Mouse (Mus musculus) bone marrow macrophage, adult 2 months (primary cell): ENCODE measurements at regions not wholly inside any gene's neighbourhood (a gene's known extent, or its start where the extent isn't known, plus 50 kb on each side); places are given as distances from the start of the nearest gene placed in this dataset.

Experiments
- H3K27ac ChIP-seq: 2 replicates; pipeline ENCODE4 v1.5.1; 2012; ENCODE audit warnings: low read depth, low read length; ENCODE audit not compliant: insufficient read depth
- H3K4me1 ChIP-seq: 2 replicates; pipeline ENCODE4 v1.6.1; 2012; ENCODE audit warnings: low read length; ENCODE audit not compliant: control insufficient read depth, insufficient read depth
- H3K4me3 ChIP-seq: 2 replicates; pipeline ENCODE4 v1.5.1; 2012; ENCODE audit warnings: mild to moderate bottlenecking, low read length, moderate library complexity; ENCODE audit not compliant: insufficient read depth
- CTCF ChIP-seq: IDR thresholded peaks from 2 replicates; pipeline ENCODE4 v1.5.1; 2012; ENCODE audit warnings: low read depth, mild to moderate bottlenecking, low read length, moderate library complexity
- POLR2A ChIP-seq: IDR thresholded peaks from 2 replicates; pipeline ENCODE4 v1.6.1; 2012; ENCODE audit warnings: mild to moderate bottlenecking, low read depth, low read length, borderline replicate concordance

- Histone ChIP-seq H3K4me1 (no peaks in the 10 kb centered on the region), H3K4me3 (no peak overlapping the region), H3K27ac (no peak overlapping the region)
- TF ChIP-seq CTCF = no peak
- no peak for TF ChIP-seq POLR2A
Observed at GRCm38 (mm10) chr17:14540269-14540975, 153.6 kb downstream of the Thbs2 start.

GRCm38 (mm10) chr17:14539651-14540050 lies 154.4 kb downstream of the Thbs2 start:
- TF ChIP-seq POLR2A = no peak
- no peak for TF ChIP-seq CTCF
- Histone ChIP-seq H3K27ac (no peak overlapping the region), H3K4me1 (no peaks in the 10 kb centered on the region), H3K4me3 (no peak overlapping the region)

GRCm38 (mm10) chr17:14539191-14539590 lies 154.8 kb downstream of the Thbs2 start:
- TF ChIP-seq POLR2A (no peak), CTCF (no peak)
- H3K27ac ChIP-seq = no peak overlapping the region
- no peaks in the 10 kb centered on the region for H3K4me1 ChIP-seq
- H3K4me3 ChIP-seq = no peak overlapping the region

GRCm38 (mm10) chr17:14538527-14538926 lies 155.5 kb downstream of the Thbs2 start:
- H3K27ac ChIP-seq = no peak overlapping the region
- no peak for TF ChIP-seq POLR2A
- TF ChIP-seq CTCF = no peak
- H3K4me3 ChIP-seq = no peak overlapping the region
- H3K4me1 ChIP-seq = no peaks in the 10 kb centered on the region

- TF ChIP-seq CTCF (no peak), POLR2A (no peak)
- H3K27ac ChIP-seq = no peak overlapping the region
- H3K4me3 ChIP-seq = no peak overlapping the region
- peaks cover 5% of the 10 kb centered on the region; the same call in 1 of the 2 replicates for H3K4me1 ChIP-seq
Observed at GRCm38 (mm10) chr17:14532979-14533314, 161.1 kb downstream of the Thbs2 start.

GRCm38 (mm10) chr17:14532298-14532978 lies 161.6 kb downstream of the Thbs2 start:
- Histone ChIP-seq H3K27ac (no peak overlapping the region), H3K4me1 (peaks cover 5% of the 10 kb centered on the region; the same call in 1 of the 2 replicates), H3K4me3 (no peak overlapping the region)
- TF ChIP-seq CTCF (no peak), POLR2A (no peak)

GRCm38 (mm10) chr17:14531796-14532195 lies 162.2 kb downstream of the Thbs2 start:
- Histone ChIP-seq H3K27ac (no peak overlapping the region), H3K4me3 (no peak overlapping the region)
- TF ChIP-seq CTCF (no peak), POLR2A (no peak)

GRCm38 (mm10) chr17:14527691-14528090 lies 166.3 kb downstream of the Thbs2 start:
- peaks cover 5% of the 10 kb centered on the region; the same call in 1 of the 2 replicates for H3K4me1 ChIP-seq
- TF ChIP-seq CTCF = no peak
- no peak for TF ChIP-seq POLR2A
- H3K4me3 ChIP-seq = no peak overlapping the region
- no peak overlapping the region for H3K27ac ChIP-seq

More at GRCm38 (mm10) chr17:14531796-14532195, 162.2 kb downstream of the Thbs2 start:
- peaks cover 5% of the 10 kb centered on the region; the same call in 1 of the 2 replicates for H3K4me1 ChIP-seq

GRCm38 (mm10) chr17:14525255-14525654 lies 168.8 kb downstream of the Thbs2 start:
- TF ChIP-seq POLR2A = no peak
- TF ChIP-seq CTCF = no peak
- H3K4me3 ChIP-seq = no peak overlapping the region
- no peak overlapping the region for H3K27ac ChIP-seq
- H3K4me1 ChIP-seq = peaks cover 2% of the 10 kb centered on the region; the same call in 1 of the 2 replicates

- Histone ChIP-seq H3K27ac (no peak overlapping the region), H3K4me3 (no peak overlapping the region), H3K4me1 (no peaks in the 10 kb centered on the region)
- TF ChIP-seq CTCF (no peak), POLR2A (no peak)
Observed at GRCm38 (mm10) chr17:14524426-14525236, 169.4 kb downstream of the Thbs2 start.
